Mouse (Mus musculus) midbrain, postnatal 0 days (tissue): ENCODE data around the gene Slc7a15. TPM values are rescaled to one million over a fixed set of nuclear protein-coding genes. Genes with fewer than 3 reads are reported as not detected.
A peak's percentile ranks its signal among the peaks of the same experiment; 100 is the strongest.

Experiments
- ATAC-seq: fragments of 200-750 bp; cut with Nextera tagmentation; 2 replicates; pipeline ENCODE4 v1.8.0; 2017; ENCODE audit warnings: moderate number of reproducible peaks, mild to moderate bottlenecking, moderate TSS enrichment, moderate library complexity; ENCODE audit not compliant: low FRiP score
- DNase-seq: peaks from one replicate; pipeline ENCODE4 v3.0.0-alpha.2; 2015; ENCODE audit warnings: low spot score
- H3K27ac ChIP-seq: fragments of 300-500 bp; sonication (generic); 2 replicates; pipeline ENCODE4 v1.5.1; 2014; ENCODE audit warnings: low read depth, mild to moderate bottlenecking, low read length, mixed read lengths
- H3K27me3 ChIP-seq: fragments of 300-500 bp; sonication (generic); 2 replicates; pipeline ENCODE4 v1.6.1; 2014; ENCODE audit warnings: low read length, control low read depth, mixed read lengths; ENCODE audit not compliant: insufficient read depth
- H3K36me3 ChIP-seq: fragments of 300-500 bp; sonication (generic); 2 replicates; pipeline ENCODE4 v1.6.1; 2014; ENCODE audit warnings: low read length, control low read depth, mixed read lengths; ENCODE audit not compliant: insufficient read depth
- H3K4me1 ChIP-seq: fragments of 300-500 bp; sonication (generic); 2 replicates; pipeline ENCODE4 v1.6.1; 2014; ENCODE audit warnings: mild to moderate bottlenecking, control low read depth, antibody characterized with exemption, low read length, mixed read lengths; ENCODE audit not compliant: insufficient read depth
- H3K4me2 ChIP-seq: fragments of 300-500 bp; sonication (generic); 2 replicates; pipeline ENCODE4 v1.6.1; 2014; ENCODE audit warnings: low read depth, mild to moderate bottlenecking, low read length, mixed read lengths; ENCODE audit not compliant: poor library complexity, severe bottlenecking
- H3K4me3 ChIP-seq: fragments of 300-500 bp; sonication (generic); 2 replicates; pipeline ENCODE4 v1.5.1; 2014; ENCODE audit warnings: low read depth, mild to moderate bottlenecking, low read length, moderate library complexity
- H3K9ac ChIP-seq: fragments of 300-500 bp; sonication (generic); replicated peaks from 2 replicates; pipeline ENCODE4 v1.6.1; 2014; ENCODE audit warnings: mild to moderate bottlenecking, low read length, moderate library complexity, mixed read lengths; ENCODE audit not compliant: poor library complexity, severe bottlenecking
- H3K9me3 ChIP-seq: fragments of 300-500 bp; sonication (generic); 2 replicates; pipeline ENCODE4 v1.6.1; 2016; ENCODE audit warnings: low read length, control low read depth
- CTCF ChIP-seq: IDR thresholded peaks from 2 replicates; pipeline ENCODE4 v1.5.1; 2016; ENCODE audit warnings: antibody characterized with exemption, mild to moderate bottlenecking
- whole genome bisulfite sequencing: fragments of 180-500 bp; shearing (Covaris S2); extraction: QIAGEN DNeasy Blood & Tissue Kit; methylation state at CpG from one replicate; pipeline ENCODE4 v1.1.7; 2014; 5-methylcytosine and 5-hydroxymethylcytosine counted together
- polyA plus RNA-seq: library from polyadenylated mRNA; unstranded; fragments of >200 nt; fragmentation: Nextera tagmentation; extraction: Ambion mirVana; gene quantifications from 2 replicates; pipeline ENCODE4 v1.2.1, GENCODE M21; 2015
- total RNA-seq: library from RNA; depleted of rRNA; stranded (reverse); fragments of >200 nt; gene quantifications from 2 replicates; pipeline ENCODE4 v1.2.3, GENCODE M21; 2014

The Slc7a15 gene
- total and polyA plus RNA-seq, 2 experiments from 2014 or later: not detected

GRCm38 (mm10) chr12:8501571-8502305 lies 97.1 kb downstream of the Slc7a15 start:
- no peaks in the 10 kb centered on the region for H3K9me3 ChIP-seq
- DNase-seq: no peak

GRCm38 (mm10) chr12:8500597-8501570 lies 98.0 kb downstream of the Slc7a15 start:
- Histone ChIP-seq H3K4me1 (peaks cover 18% of the 10 kb centered on the region; the same call in 1 of the 2 replicates), H3K36me3 (no peaks in the 10 kb centered on the region), H3K9ac (peak overlapping the region; percentile 100), H3K4me3 (peak overlapping the region; percentile 96), H3K4me2 (peak overlapping the region; percentile 86), H3K27ac (peak overlapping the region; percentile 100), H3K9me3 (no peaks in the 10 kb centered on the region), H3K27me3 (no peaks in the 10 kb centered on the region)
- 36% methylated on average over 17 of the region's 17 CpGs for WGBS
- ATAC-seq (no peak), DNase-seq (no peak)
- TF ChIP-seq CTCF: no peak

More at GRCm38 (mm10) chr12:8501571-8502305, 97.1 kb downstream of the Slc7a15 start:
- no peak overlapping the region for H3K9ac ChIP-seq
- no peaks in the 10 kb centered on the region for H3K27me3 ChIP-seq
- ATAC-seq: no peak
- H3K4me2 ChIP-seq: no peak overlapping the region
- 80% methylated on average over 14 of the region's 14 CpGs for WGBS
- no peak overlapping the region for H3K4me3 ChIP-seq
- no peak for TF ChIP-seq CTCF
- H3K4me1 ChIP-seq: peaks cover 11% of the 10 kb centered on the region; the same call in 1 of the 2 replicates
- no peaks in the 10 kb centered on the region for H3K36me3 ChIP-seq
- H3K27ac ChIP-seq: no peak overlapping the region; the same call in 1 of the 2 replicates

GRCm38 (mm10) chr12:8499871-8500596 lies 98.8 kb downstream of the Slc7a15 start, which contains the start of gene Rhob:
Rhob (minus strand) TSS chr12:8500009.
- Histone ChIP-seq H3K4me2 (peak within 1 kb of the TSS; percentile 86), H3K27me3 (no peaks in the 10 kb centered on the region), H3K9me3 (no peaks in the 10 kb centered on the region), H3K27ac (peak within 1 kb of the TSS; percentile 100), H3K9ac (peak within 1 kb of the TSS; percentile 100), H3K4me3 (peak within 1 kb of the TSS; percentile 96), H3K4me1 (peaks cover 19% of the 10 kb centered on the region; the same call in 1 of the 2 replicates), H3K36me3 (no peaks in the 10 kb centered on the region)
- DNase-seq (peak; percentile 99), ATAC-seq (peak; percentile 97)
- TF ChIP-seq CTCF: no peak
- 2% methylated on average over 54 of the region's 56 CpGs for WGBS

GRCm38 (mm10) chr12:8499001-8499870 lies 99.6 kb downstream of the Slc7a15 start:
- DNase-seq (peak; percentile 75), ATAC-seq (peak; percentile 71)
- peak overlapping the region; percentile 96 for H3K4me3 ChIP-seq
- H3K27ac ChIP-seq: peak overlapping the region; percentile 100
- 2% methylated on average over 97 of the region's 99 CpGs for WGBS
- TF ChIP-seq CTCF: peak; percentile 6
- peaks cover 19% of the 10 kb centered on the region; the same call in 1 of the 2 replicates for H3K4me1 ChIP-seq
- no peaks in the 10 kb centered on the region for H3K9me3 ChIP-seq
- H3K27me3 ChIP-seq: no peaks in the 10 kb centered on the region
- peak overlapping the region; percentile 86 for H3K4me2 ChIP-seq
- H3K9ac ChIP-seq: peak overlapping the region; percentile 100
- H3K36me3 ChIP-seq: no peaks in the 10 kb centered on the region

- H3K4me1 ChIP-seq: peaks cover 19% of the 10 kb centered on the region; the same call in 1 of the 2 replicates
- H3K4me2 ChIP-seq: peak overlapping the region; percentile 86
- H3K36me3 ChIP-seq: no peaks in the 10 kb centered on the region
- peak; percentile 47 for TF ChIP-seq CTCF
- H3K9ac ChIP-seq: peak overlapping the region; percentile 100
- ATAC-seq (peak; percentile 3; the same call in 1 of the 2 replicates), DNase-seq (peak; percentile 64)
- H3K27ac ChIP-seq: peak overlapping the region; percentile 100
- under 1% methylated on average over 12 of the region's 13 CpGs for WGBS
- H3K4me3 ChIP-seq: peak overlapping the region; percentile 96
- no peaks in the 10 kb centered on the region for H3K27me3 ChIP-seq
- no peaks in the 10 kb centered on the region for H3K9me3 ChIP-seq
Observed at GRCm38 (mm10) chr12:8498591-8499000, 100.3 kb downstream of the Slc7a15 start.
